Mouse (Mus musculus) MEL (cell line): ENCODE results near the gene Tmem184b. TPM values are rescaled to one million over a fixed set of nuclear protein-coding genes. Genes with fewer than 3 reads are reported as not detected.

Experiments used
- DNase-seq: peaks from one replicate; pipeline ENCODE4 v3.0.0; 2011; ENCODE audit warnings: low read depth, low spot score
- H3K27ac ChIP-seq: 2 replicates; pipeline ENCODE4 v1.5.1; 2012; ENCODE audit warnings: low read depth, mild to moderate bottlenecking, control low read depth, low read length, moderate library complexity; ENCODE audit not compliant: control insufficient read depth
- H3K27me3 ChIP-seq, 2 experiments: fragments of 150-350 bp in 1 of 2; sonication (generic) in 1 of 2; 2 replicates each; pipeline ENCODE4 v1.6.1; 2012; ENCODE audit warnings: low read length in 2 of 2, mild to moderate bottlenecking in 2 of 2, improper control_type of control experiment in 1 of 2, moderate library complexity in 1 of 2; ENCODE audit not compliant: insufficient read depth in 2 of 2, control insufficient read depth in 1 of 2
- H3K36me3 ChIP-seq, 2 experiments: 2 replicates each; pipeline ENCODE4 v1.6.1; 2012 to 2014; ENCODE audit warnings: low read length in 2 of 2, improper control_type of control experiment in 1 of 2, inconsistent platforms in 1 of 2, mild to moderate bottlenecking in 1 of 2; ENCODE audit not compliant: insufficient read depth in 2 of 2, control insufficient read depth in 1 of 2
- H3K4me1 ChIP-seq, 2 experiments: fragments of 150-350 bp in 1 of 2; sonication (generic) in 1 of 2; 2 replicates each; pipeline ENCODE4 v1.6.1; 2012; ENCODE audit warnings: low read length in 2 of 2, improper control_type of control experiment in 1 of 2, mild to moderate bottlenecking in 1 of 2; ENCODE audit not compliant: insufficient read depth in 2 of 2, control insufficient read depth in 1 of 2
- H3K4me3 ChIP-seq, 2 experiments: fragments of 150-350 bp in 1 of 2; sonication (generic) in 1 of 2; 2 replicates each; pipeline ENCODE4 v1.5.1; 2012; ENCODE audit warnings: low read depth in 2 of 2, low read length in 2 of 2, mild to moderate bottlenecking in 2 of 2, moderate library complexity in 2 of 2, control low read depth in 1 of 2, improper control_type of control experiment in 1 of 2; ENCODE audit not compliant: control insufficient read depth in 1 of 2, insufficient read depth in 1 of 2
- H3K79me2 ChIP-seq: 2 replicates; pipeline ENCODE4 v1.6.1; 2012; ENCODE audit warnings: mild to moderate bottlenecking, low read length, moderate library complexity; ENCODE audit not compliant: control insufficient read depth, poor library complexity, insufficient read depth
- H3K9ac ChIP-seq: 2 replicates; pipeline ENCODE4 v1.6.1; 2012; ENCODE audit warnings: low read depth, mild to moderate bottlenecking, control low read depth, low read length, moderate library complexity; ENCODE audit not compliant: control insufficient read depth, poor library complexity, severe bottlenecking
- H3K9me3 ChIP-seq: fragments of 150-350 bp; sonication (generic); replicated peaks from 2 replicates; pipeline ENCODE4 v1.6.1; 2012; ENCODE audit warnings: mild to moderate bottlenecking, low read length, improper control_type of control experiment, moderate library complexity; ENCODE audit not compliant: insufficient read depth
- CHD1 ChIP-seq: IDR thresholded peaks from 2 replicates; pipeline ENCODE4 v1.6.1; 2012; ENCODE audit warnings: low read depth, mild to moderate bottlenecking, inconsistent platforms, low read length, improper control_type of control experiment
- CHD2 ChIP-seq: IDR thresholded peaks from 2 replicates; pipeline ENCODE4 v1.6.1; 2011; ENCODE audit warnings: low read length, improper control_type of control experiment
- E2F4 ChIP-seq: IDR thresholded peaks from 2 replicates; pipeline ENCODE4 v1.6.1; 2011; ENCODE audit warnings: low read depth, low read length, improper control_type of control experiment, borderline replicate concordance
- ELF1 ChIP-seq: IDR thresholded peaks from 2 replicates; pipeline ENCODE4 v1.6.1; 2014; ENCODE audit warnings: low read depth, mild to moderate bottlenecking, inconsistent platforms, low read length, improper control_type of control experiment, moderate library complexity
- EP300 ChIP-seq, 2 experiments: IDR thresholded peaks; 2 replicates each; pipeline ENCODE4 v1.6.1; 2011; ENCODE audit warnings: improper control_type of control experiment in 2 of 2, low read length in 2 of 2, low read depth in 1 of 2, mild to moderate bottlenecking in 1 of 2
- ETS1 ChIP-seq: IDR thresholded peaks from 2 replicates; pipeline ENCODE4 v1.6.1; 2012; ENCODE audit warnings: low read depth, mild to moderate bottlenecking, inconsistent platforms, low read length, improper control_type of control experiment, moderate library complexity
- GABPA ChIP-seq: IDR thresholded peaks from 2 replicates; pipeline ENCODE4 v1.6.1; 2012; ENCODE audit warnings: low read depth, mild to moderate bottlenecking, inconsistent platforms, low read length, improper control_type of control experiment, moderate library complexity
- HCFC1 ChIP-seq: IDR thresholded peaks from 2 replicates; pipeline ENCODE4 v1.6.1; 2012; ENCODE audit warnings: low read depth, mild to moderate bottlenecking, inconsistent platforms, low read length, improper control_type of control experiment, moderate library complexity
- JUND ChIP-seq: IDR thresholded peaks from 2 replicates; pipeline ENCODE4 v1.6.1; 2011; ENCODE audit warnings: low read depth, mild to moderate bottlenecking, improper control_type of control experiment, low read length
- MAFK ChIP-seq: IDR thresholded peaks from 2 replicates; pipeline ENCODE4 v1.6.1; 2011; ENCODE audit warnings: low read depth, mild to moderate bottlenecking, low read length, improper control_type of control experiment, borderline replicate concordance
- MAZ ChIP-seq: IDR thresholded peaks from 2 replicates; pipeline ENCODE4 v1.6.1; 2012; ENCODE audit warnings: low read depth, mild to moderate bottlenecking, inconsistent platforms, low read length, improper control_type of control experiment
- MXI1 ChIP-seq: IDR thresholded peaks from 2 replicates; pipeline ENCODE4 v1.6.1; 2011; ENCODE audit warnings: mild to moderate bottlenecking, low read depth, low read length, improper control_type of control experiment
- MYC ChIP-seq: IDR thresholded peaks from 2 replicates; pipeline ENCODE4 v1.6.1; 2011; ENCODE audit warnings: low read depth, mild to moderate bottlenecking, low read length, improper control_type of control experiment, moderate library complexity
- NELFE ChIP-seq: IDR thresholded peaks from 2 replicates; pipeline ENCODE4 v1.6.1; 2011; ENCODE audit warnings: low read depth, low read length, improper control_type of control experiment
- RAD21 ChIP-seq: IDR thresholded peaks from 2 replicates; pipeline ENCODE4 v1.6.1; 2011; ENCODE audit warnings: mild to moderate bottlenecking, low read depth, low read length, improper control_type of control experiment
- RCOR1 ChIP-seq: IDR thresholded peaks from 2 replicates; pipeline ENCODE4 v1.6.1; 2012; ENCODE audit warnings: low read depth, mild to moderate bottlenecking, inconsistent platforms, low read length, improper control_type of control experiment
- SIN3A ChIP-seq: IDR thresholded peaks from 2 replicates; pipeline ENCODE4 v1.6.1; 2012; ENCODE audit warnings: low read length, improper control_type of control experiment, inconsistent platforms
- SMC3 ChIP-seq: IDR thresholded peaks from 2 replicates; pipeline ENCODE4 v1.6.1; 2011; ENCODE audit warnings: low read depth, low read length, improper control_type of control experiment
- TAL1 ChIP-seq: IDR thresholded peaks from 2 replicates; pipeline ENCODE4 v1.6.1; 2012; ENCODE audit warnings: mild to moderate bottlenecking, inconsistent platforms, low read length, moderate library complexity, mixed read lengths
- TBP ChIP-seq: IDR thresholded peaks from 2 replicates; pipeline ENCODE4 v1.8.0; 2011; ENCODE audit warnings: low read depth, low read length, improper control_type of control experiment
- TCF12 ChIP-seq: IDR thresholded peaks from 2 replicates; pipeline ENCODE4 v1.6.1; 2014; ENCODE audit warnings: low read depth, mild to moderate bottlenecking, inconsistent platforms, low read length, improper control_type of control experiment, moderate library complexity
- UBTF ChIP-seq: IDR thresholded peaks from 2 replicates; pipeline ENCODE4 v1.6.1; 2012; ENCODE audit warnings: low read depth, mild to moderate bottlenecking, inconsistent platforms, low read length, improper control_type of control experiment, moderate library complexity, borderline replicate concordance; ENCODE audit not compliant: insufficient read depth
- ZKSCAN1 ChIP-seq: IDR thresholded peaks from 2 replicates; pipeline ENCODE4 v1.6.1; 2012; ENCODE audit warnings: low read depth, mild to moderate bottlenecking, inconsistent platforms, low read length, improper control_type of control experiment, moderate library complexity
- ZMIZ1 ChIP-seq: IDR thresholded peaks from 2 replicates; pipeline ENCODE4 v1.6.1; 2012; ENCODE audit warnings: low read depth, mild to moderate bottlenecking, inconsistent platforms, low read length, improper control_type of control experiment, moderate library complexity
- ZNF384 ChIP-seq: IDR thresholded peaks from 2 replicates; pipeline ENCODE4 v1.6.1; 2012; ENCODE audit warnings: low read depth, mild to moderate bottlenecking, inconsistent platforms, low read length, improper control_type of control experiment
- polyA plus RNA-seq, 2 experiments: library from polyadenylated mRNA; stranded (reverse) in 1 of 2; unstranded in 1 of 2; fragments of >175 nt in 1 of 2; fragments of >200 nt in 1 of 2; gene quantifications; 2 replicates each; pipeline versions ENCODE4 v1.2.1 to v1.2.4; 2012; ENCODE audit warnings: low replicate concordance in 2 of 2, low read depth in 1 of 2; ENCODE audit not compliant: insufficient read length in 2 of 2, insufficient read depth in 1 of 2, missing spikeins in 1 of 2
- total RNA-seq: library from RNA; depleted of rRNA; stranded (reverse); fragments of 300-350 nt; gene quantifications from 2 replicates; pipeline ENCODE4 v1.2.3, GENCODE M21; 2012

The Tmem184b gene
- total and polyA plus RNA-seq, 3 experiments = 7.5 to 28.4 TPM; not detected in 1

- no peak overlapping the region for H3K4me3 ChIP-seq
- H3K27ac ChIP-seq = no peak overlapping the region
- no peak for DNase-seq
- peaks cover 0 to 1% of the 10 kb centered on the region in 2 experiments; a peak in 1 of 4 replicates for H3K27me3 ChIP-seq
- TF ChIP-seq RCOR1 (no peak), UBTF (no peak), TBP (no peak), ELF1 (no peak), HCFC1 (no peak), TAL1 (no peak), JUND (no peak)
- H3K36me3 ChIP-seq = peaks cover 0 to 10% of the 10 kb centered on the region in 2 experiments; a peak in 2 of 4 replicates
- H3K4me1 ChIP-seq = peaks cover 0 to 11% of the 10 kb centered on the region in 2 experiments; a peak in 2 of 4 replicates
- H3K9ac ChIP-seq = no peak overlapping the region
- no peaks in the 10 kb centered on the region for H3K79me2 ChIP-seq
- H3K9me3 ChIP-seq = no peaks in the 10 kb centered on the region
Observed at GRCm38 (mm10) chr15:79335061-79335655, 68.2 kb downstream of the Tmem184b start.

- no peak for TF ChIP-seq RCOR1
- TF ChIP-seq GABPA = peak; percentile 65; the same call in 1 of the 2 replicates
- no peak for TF ChIP-seq MAZ
- TF ChIP-seq MAFK = peak; percentile 88
- TF ChIP-seq RAD21 = no peak
- no peak for TF ChIP-seq ZNF384
- TF ChIP-seq SIN3A = no peak
- TF ChIP-seq MXI1 = no peak
- TF ChIP-seq ZMIZ1 = no peak
- TF ChIP-seq E2F4 = no peak
- no peak for TF ChIP-seq CHD2
- TF ChIP-seq NELFE = no peak
- no peak for TF ChIP-seq TCF12
- no peak for TF ChIP-seq SMC3
- 0 out of 2 replicates have a peak, but pooled peaks have one; percentile 22 for TF ChIP-seq MYC
- no peak for TF ChIP-seq CHD1
- TF ChIP-seq EP300 (IDR thresholded peaks at IDR 0.05; ENCODE audit: low read depth in 1 of 2, low read length in 2 of 2) = peak; percentile 11 to 37; a peak in 2 of 4 replicates
- no peak for TF ChIP-seq ELF1
- peak; percentile 65; the same call in 1 of the 2 replicates for TF ChIP-seq ETS1
- TF ChIP-seq ZKSCAN1 = no peak
- Histone ChIP-seq H3K4me1 (peaks cover 0 to 18% of the 10 kb centered on the region in 2 experiments; a peak in 2 of 4 replicates), H3K27ac (peak overlapping the region; percentile 9; the same call in 1 of the 2 replicates), H3K4me3 (no peak overlapping the region), H3K27me3 (peaks cover 0 to 1% of the 10 kb centered on the region in 2 experiments; a peak in 1 of 4 replicates), H3K36me3 (peaks cover 0 to 10% of the 10 kb centered on the region in 2 experiments; a peak in 2 of 4 replicates), H3K9ac (no peak overlapping the region), H3K9me3 (no peaks in the 10 kb centered on the region), H3K79me2 (no peaks in the 10 kb centered on the region)
- DNase-seq = peak; percentile 59
Observed at GRCm38 (mm10) chr15:79333409-79333808, 70.0 kb downstream of the Tmem184b start.
